Mouse (Mus musculus) heart, embryonic 13.5 days (tissue): ENCODE results near the gene Nup62. TPM values are rescaled to one million over a fixed set of nuclear protein-coding genes. Genes with fewer than 3 reads are reported as not detected.

Experiments used
- ATAC-seq: fragments of 200-750 bp; cut with Nextera tagmentation; 2 replicates; pipeline ENCODE4 v1.8.0; 2017; ENCODE audit warnings: moderate TSS enrichment; ENCODE audit not compliant: insufficient number of reproducible peaks, low FRiP score, low TSS enrichment; ENCODE audit errors: extremely low read depth
- H3K27ac ChIP-seq: fragments of 300-500 bp; sonication (generic); replicated peaks from 2 replicates; pipeline ENCODE4 v1.5.1; 2015; ENCODE audit warnings: moderate library complexity, mild to moderate bottlenecking, inconsistent platforms
- H3K27me3 ChIP-seq: fragments of 300-500 bp; sonication (generic); replicated peaks from 2 replicates; pipeline ENCODE4 v1.6.1; 2015; ENCODE audit warnings: mild to moderate bottlenecking, inconsistent platforms
- H3K36me3 ChIP-seq: fragments of 300-500 bp; sonication (generic); 2 replicates; pipeline ENCODE4 v1.6.1; 2015; ENCODE audit warnings: mild to moderate bottlenecking, inconsistent platforms
- H3K4me1 ChIP-seq: fragments of 300-500 bp; sonication (generic); 2 replicates; pipeline ENCODE4 v1.6.1; 2015; ENCODE audit warnings: inconsistent platforms
- H3K4me2 ChIP-seq: fragments of 300-500 bp; sonication (generic); 2 replicates; pipeline ENCODE4 v1.6.1; 2015; ENCODE audit warnings: inconsistent platforms, mild to moderate bottlenecking, moderate library complexity
- H3K4me3 ChIP-seq: fragments of 300-500 bp; sonication (generic); 2 replicates; pipeline ENCODE4 v1.5.1; 2015; ENCODE audit warnings: moderate library complexity, mild to moderate bottlenecking, inconsistent platforms
- H3K9ac ChIP-seq: fragments of 300-500 bp; sonication (generic); 2 replicates; pipeline ENCODE4 v1.6.1; 2015; ENCODE audit warnings: inconsistent platforms, mild to moderate bottlenecking, moderate library complexity
- H3K9me3 ChIP-seq: fragments of 300-500 bp; sonication (generic); 2 replicates; pipeline ENCODE4 v1.6.1; 2016; ENCODE audit warnings: inconsistent platforms
- WGBS: fragments of 180-500 bp; shearing (Covaris S2); methylation state at CpG from one replicate; pipeline ENCODE4 v1.1.7; 2015; ENCODE audit warnings: mixed read lengths; 5-methylcytosine and 5-hydroxymethylcytosine counted together
- polyA plus RNA-seq: library from polyadenylated mRNA; unstranded; fragments of >200 nt; fragmentation: Nextera tagmentation; extraction: Ambion mirVana; gene quantifications from 2 replicates; pipeline ENCODE4 v1.2.1, GENCODE M21; 2015

Gene Nup62
- polyA plus RNA-seq, 1 experiment from 2014 or later: 77.5 TPM

DNA sequence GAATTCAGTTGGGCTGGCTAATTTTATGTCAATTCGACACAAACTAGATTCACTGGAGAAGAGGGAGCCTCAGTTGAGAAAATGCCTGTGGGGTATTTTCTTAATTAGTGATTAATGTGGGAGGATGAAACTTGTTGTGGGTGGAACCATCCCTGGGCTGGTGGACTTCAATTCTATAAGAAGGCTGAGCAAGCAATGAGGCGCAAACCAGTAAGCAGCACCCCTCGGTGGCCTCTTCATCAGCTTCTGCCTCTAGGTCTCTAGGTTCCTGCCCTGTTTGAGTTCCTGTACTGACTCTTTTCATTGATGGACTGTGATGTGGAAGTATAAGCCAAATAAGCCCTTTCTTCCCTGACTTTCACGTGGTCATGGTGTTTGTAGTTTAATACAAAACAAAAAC, 5.5 kb upstream of the Nup62 start:
- H3K9me3 ChIP-seq: no peaks in the 10 kb centered on the region
- no peak overlapping the region for H3K27ac ChIP-seq
- peaks cover 2% of the 10 kb centered on the region; the same call in 1 of the 2 replicates for H3K27me3 ChIP-seq
- no peak for ATAC-seq
- H3K4me1 ChIP-seq: peaks cover 9% of the 10 kb centered on the region
- H3K4me3 ChIP-seq: no peak overlapping the region
- no peak overlapping the region for H3K4me2 ChIP-seq
- 73% methylated on average over 4 of the region's 4 CpGs for WGBS
- peaks cover 32% of the 10 kb centered on the region for H3K36me3 ChIP-seq
- H3K9ac ChIP-seq: no peak overlapping the region

GRCm38 (mm10) chr7:44810819-44811557, 4.9 kb upstream of the Nup62 start:
- 76% methylated on average over 7 of the region's 7 CpGs for WGBS
- peaks cover 9% of the 10 kb centered on the region for H3K4me1 ChIP-seq
- no peaks in the 10 kb centered on the region for H3K9me3 ChIP-seq
- no peaks in the 10 kb centered on the region; the same call in 1 of the 2 replicates for H3K27me3 ChIP-seq
- no peak overlapping the region for H3K4me2 ChIP-seq
- no peak overlapping the region for H3K9ac ChIP-seq
- H3K36me3 ChIP-seq: peaks cover 32% of the 10 kb centered on the region
- no peak for ATAC-seq
- H3K4me3 ChIP-seq: no peak overlapping the region
- no peak overlapping the region for H3K27ac ChIP-seq

DNA sequence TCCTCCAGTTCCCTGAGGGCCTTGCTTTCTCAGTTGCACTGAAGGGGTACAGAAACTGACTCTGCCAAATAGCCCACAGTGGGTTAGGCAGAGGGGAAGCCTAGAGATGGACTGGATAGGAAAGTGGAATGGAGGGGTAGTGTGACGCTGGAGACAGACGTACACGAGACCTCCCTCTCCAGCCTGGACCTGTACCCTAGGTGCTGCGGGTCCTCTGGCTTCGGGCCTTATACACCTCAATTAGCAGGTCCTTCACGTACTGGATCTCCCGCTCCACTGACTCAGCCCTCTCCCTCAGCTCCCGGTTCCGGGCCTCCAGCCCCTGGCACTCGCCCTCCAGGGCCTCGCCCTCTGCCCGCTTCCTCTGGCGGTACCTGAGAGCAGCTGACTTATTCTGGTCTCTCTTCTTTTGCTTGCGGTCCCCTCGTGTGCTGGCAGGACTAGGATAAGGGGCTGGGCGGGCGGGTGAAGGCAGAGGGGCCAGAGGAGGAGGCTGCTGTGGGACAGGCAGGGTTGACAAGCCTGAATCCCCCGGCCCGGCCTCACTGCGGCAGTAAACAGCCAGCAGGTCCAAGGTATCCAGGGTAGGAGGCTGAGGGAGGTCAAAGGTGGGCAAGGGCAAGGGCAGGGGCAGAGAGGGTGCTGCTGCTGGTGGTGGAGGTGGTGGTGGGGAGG, 3.1 kb upstream of the Nup62 start:
- no peak for ATAC-seq
- WGBS: 85% methylated on average over 20 of the region's 20 CpGs
- no peak overlapping the region for H3K9ac ChIP-seq
- no peak overlapping the region for H3K27ac ChIP-seq
- H3K4me2 ChIP-seq: no peak overlapping the region
- H3K4me3 ChIP-seq: no peak overlapping the region
- peaks cover 32% of the 10 kb centered on the region for H3K36me3 ChIP-seq
- H3K4me1 ChIP-seq: peaks cover 16% of the 10 kb centered on the region
- H3K27me3 ChIP-seq: no peaks in the 10 kb centered on the region
- no peaks in the 10 kb centered on the region for H3K9me3 ChIP-seq

- no peak overlapping the region for H3K9ac ChIP-seq
- no peak for ATAC-seq
- 85% methylated on average over 3 of the region's 3 CpGs for WGBS
These were observed 1.9 kb upstream of the Nup62 start for GRCm38 (mm10) chr7:44813985-44814384.

DNA sequence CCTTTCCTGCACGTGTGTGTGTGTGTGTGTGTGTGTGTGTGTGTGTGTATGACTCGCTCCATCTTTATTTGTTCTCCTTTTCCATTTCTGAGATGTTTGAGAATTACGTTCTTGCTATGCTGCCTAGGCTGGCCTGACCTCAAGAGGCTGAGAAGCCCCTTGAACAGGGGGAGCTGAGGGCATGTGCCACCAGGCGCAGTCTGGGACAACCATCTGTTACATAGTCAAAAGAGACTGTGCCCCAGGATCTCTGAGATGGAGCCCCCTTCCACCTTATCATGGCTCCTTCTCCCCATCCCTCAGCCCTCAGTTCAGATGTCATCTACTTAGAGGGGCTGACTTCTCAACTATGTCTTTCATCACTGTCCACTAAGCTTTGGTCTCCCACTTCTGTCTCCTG, 1.5 kb upstream of the Nup62 start:
- Histone ChIP-seq H3K9ac (no peak overlapping the region), H3K4me1 (peaks cover 32% of the 10 kb centered on the region), H3K36me3 (peaks cover 38% of the 10 kb centered on the region), H3K4me3 (no peak overlapping the region), H3K27ac (no peak overlapping the region), H3K27me3 (no peaks in the 10 kb centered on the region), H3K4me2 (peak overlapping the region; percentile 86; the same call in 1 of the 2 replicates), H3K9me3 (no peaks in the 10 kb centered on the region)
- 88% methylated on average over 4 of the region's 4 CpGs for WGBS
- no peak for ATAC-seq

More at GRCm38 (mm10) chr7:44813985-44814384, 1.9 kb upstream of the Nup62 start:
- no peaks in the 10 kb centered on the region for H3K9me3 ChIP-seq
- H3K27me3 ChIP-seq: no peaks in the 10 kb centered on the region
- no peak overlapping the region for H3K4me2 ChIP-seq
- peaks cover 38% of the 10 kb centered on the region for H3K36me3 ChIP-seq
- no peak overlapping the region for H3K4me3 ChIP-seq
- H3K27ac ChIP-seq: no peak overlapping the region
- peaks cover 28% of the 10 kb centered on the region for H3K4me1 ChIP-seq

DNA sequence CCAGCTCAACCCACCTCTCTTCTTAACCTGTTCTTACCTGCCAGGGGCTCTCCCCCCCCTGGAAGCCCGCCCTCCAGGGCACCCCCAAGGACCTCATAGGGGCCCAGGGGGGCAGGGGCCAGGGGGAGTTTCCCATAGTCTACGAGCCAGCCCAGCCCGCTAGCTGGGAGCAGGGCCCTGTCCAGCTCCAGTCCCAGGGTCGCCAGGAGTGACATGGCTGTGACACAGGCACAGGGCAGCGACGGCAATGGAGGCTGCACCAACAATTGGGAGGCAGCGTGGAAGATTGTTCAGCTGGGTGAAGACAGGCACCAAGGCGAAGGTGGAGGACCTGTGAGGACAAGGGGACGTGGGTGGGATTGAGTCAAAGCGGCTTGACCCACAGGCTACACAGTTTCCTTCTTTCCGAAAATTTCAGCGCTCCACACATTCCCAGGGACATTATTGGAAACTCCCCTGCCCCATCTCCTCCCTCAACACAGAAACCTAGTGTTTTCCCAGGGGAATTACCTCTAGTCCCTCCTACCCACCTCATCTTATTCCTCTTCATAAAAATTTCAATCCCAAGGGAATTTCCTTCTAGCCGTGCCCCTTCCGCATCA, 835 bp upstream of the Nup62 start:
- Histone ChIP-seq H3K27ac (peak overlapping the region; percentile 99), H3K4me3 (peak overlapping the region; percentile 90), H3K9ac (peak overlapping the region; percentile 69), H3K4me1 (peaks cover 39% of the 10 kb centered on the region), H3K36me3 (peaks cover 38% of the 10 kb centered on the region), H3K4me2 (peak overlapping the region; percentile 86), H3K27me3 (no peaks in the 10 kb centered on the region), H3K9me3 (no peaks in the 10 kb centered on the region)
- ATAC-seq: no peak
- WGBS: 24% methylated on average over 14 of the region's 14 CpGs

DNA sequence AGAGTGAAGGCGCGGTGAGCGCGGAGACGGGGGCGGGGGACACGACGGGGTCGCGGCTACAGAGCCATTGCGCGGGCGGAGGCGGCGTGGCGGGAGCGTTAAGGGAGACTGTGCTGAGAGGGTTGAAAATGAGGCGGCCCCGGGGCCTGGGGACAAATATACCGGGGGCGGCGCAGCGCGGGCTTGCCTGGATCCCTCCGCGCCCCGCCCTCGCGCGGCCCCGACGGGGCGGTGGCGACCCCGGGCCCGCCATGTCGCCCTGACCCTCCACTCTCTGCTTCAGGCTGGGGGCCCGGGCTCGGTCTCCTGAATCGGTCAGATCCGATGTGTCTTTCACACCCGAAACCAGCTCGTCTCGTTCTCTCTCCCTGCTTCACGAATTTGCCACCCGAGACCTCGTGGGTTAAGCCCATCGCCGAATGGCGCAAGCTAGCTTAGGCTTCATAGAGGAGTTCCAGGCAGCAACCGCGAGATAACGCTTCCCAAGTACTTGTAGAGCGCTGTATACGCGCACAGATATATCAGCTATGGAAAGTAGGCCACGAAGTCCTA, 658 bp downstream of the Nup62 start, which contains the start of gene Atf5:
TSS of gene Atf5 (minus strand) at position 189 of the 552 bp plus-strand sequence.
- Histone ChIP-seq H3K4me2 (peak within 1 kb of the TSS; percentile 86), H3K9ac (peak within 1 kb of the TSS; percentile 98), H3K27me3 (no peaks in the 10 kb centered on the region), H3K4me1 (peaks cover 53% of the 10 kb centered on the region), H3K9me3 (no peaks in the 10 kb centered on the region), H3K4me3 (peak within 1 kb of the TSS; percentile 90), H3K27ac (peak within 1 kb of the TSS; percentile 99), H3K36me3 (peaks cover 29% of the 10 kb centered on the region)
- peak; percentile 9; the same call in 1 of the 2 replicates for ATAC-seq
- WGBS: under 1% methylated on average over 57 of the region's 57 CpGs

DNA sequence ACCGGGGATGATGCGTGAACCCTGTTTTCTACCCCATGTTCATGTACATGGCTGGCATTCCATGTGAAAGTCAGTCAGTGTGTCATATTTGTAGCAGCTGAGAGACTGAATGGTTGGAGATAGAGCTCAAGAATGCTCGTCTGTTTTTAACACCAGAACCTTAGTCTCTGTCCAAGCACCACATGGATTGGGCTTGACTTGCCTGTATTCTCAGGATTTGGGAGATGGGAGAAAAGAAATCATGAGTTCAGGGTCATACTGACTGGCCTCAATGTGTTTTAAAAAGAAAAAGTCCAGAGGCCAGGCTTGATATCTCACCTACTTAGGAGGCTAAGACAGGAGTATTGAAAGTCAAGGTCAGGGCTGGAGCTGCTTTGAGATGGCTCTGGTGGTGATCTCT, 1.6 kb downstream of the Nup62 start:
- 16% methylated on average over 3 of the region's 3 CpGs for WGBS
- H3K36me3 ChIP-seq: peaks cover 22% of the 10 kb centered on the region
- H3K4me3 ChIP-seq: peak overlapping the region; percentile 90
- no peaks in the 10 kb centered on the region for H3K27me3 ChIP-seq
- peak overlapping the region; percentile 86 for H3K4me2 ChIP-seq
- H3K9me3 ChIP-seq: no peaks in the 10 kb centered on the region
- peak overlapping the region; percentile 99 for H3K27ac ChIP-seq
- peak overlapping the region; percentile 98 for H3K9ac ChIP-seq
- peaks cover 59% of the 10 kb centered on the region for H3K4me1 ChIP-seq
- ATAC-seq: no peak

- Histone ChIP-seq H3K27me3 (no peaks in the 10 kb centered on the region), H3K4me1 (peaks cover 65% of the 10 kb centered on the region), H3K4me2 (peak overlapping the region; percentile 86), H3K27ac (peak overlapping the region; percentile 99), H3K4me3 (peak overlapping the region; percentile 90), H3K9ac (peak overlapping the region; percentile 98), H3K9me3 (no peaks in the 10 kb centered on the region), H3K36me3 (peaks cover 16% of the 10 kb centered on the region)
- 13% methylated on average over 2 of the region's 2 CpGs for WGBS
- no peak for ATAC-seq
These were observed 2.3 kb downstream of the Nup62 start for GRCm38 (mm10) chr7:44818164-44818563.

- no peaks in the 10 kb centered on the region for H3K27me3 ChIP-seq
- peak overlapping the region; percentile 98 for H3K9ac ChIP-seq
- H3K9me3 ChIP-seq: no peaks in the 10 kb centered on the region
- peaks cover 71% of the 10 kb centered on the region for H3K4me1 ChIP-seq
- H3K36me3 ChIP-seq: peaks cover 11% of the 10 kb centered on the region
- ATAC-seq: no peak
- peak overlapping the region; percentile 90 for H3K4me3 ChIP-seq
- peak overlapping the region; percentile 86 for H3K4me2 ChIP-seq
- 40% methylated on average over 6 of the region's 6 CpGs for WGBS
- peak overlapping the region; percentile 34 for H3K27ac ChIP-seq
These were observed 2.9 kb downstream of the Nup62 start for GRCm38 (mm10) chr7:44818751-44819235.

DNA sequence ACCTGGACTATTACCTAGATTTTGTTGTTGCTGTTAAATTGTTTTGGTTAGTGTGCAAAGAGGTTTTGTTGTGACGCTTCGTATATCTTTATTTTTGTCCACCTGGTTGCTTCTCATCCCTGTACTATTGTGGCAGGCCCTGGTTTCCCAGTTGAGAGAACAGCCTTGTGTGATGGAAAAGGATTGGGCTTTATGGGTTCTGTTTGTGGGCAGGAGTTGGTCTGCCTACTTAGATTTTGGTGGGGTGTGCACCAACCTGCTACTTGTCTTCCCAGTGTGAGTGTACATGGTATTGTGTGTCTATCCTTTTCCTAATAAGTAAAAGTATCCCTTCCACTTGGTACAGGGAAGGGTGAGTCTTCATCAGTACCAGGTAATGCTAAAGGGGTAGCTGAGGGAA, 3.5 kb downstream of the Nup62 start:
- peaks cover 77% of the 10 kb centered on the region for H3K4me1 ChIP-seq
- peak overlapping the region; percentile 98 for H3K9ac ChIP-seq
- peak overlapping the region; percentile 34; the same call in 1 of the 2 replicates for H3K27ac ChIP-seq
- peak overlapping the region; percentile 86 for H3K4me2 ChIP-seq
- no peak for ATAC-seq
- H3K36me3 ChIP-seq: peaks cover 7% of the 10 kb centered on the region; the same call in 1 of the 2 replicates
- 84% methylated on average over 2 of the region's 2 CpGs for WGBS
- H3K4me3 ChIP-seq: peak overlapping the region; percentile 90
- H3K27me3 ChIP-seq: no peaks in the 10 kb centered on the region
- no peaks in the 10 kb centered on the region for H3K9me3 ChIP-seq
